Mouse (Mus musculus): ENCODE results near the gene Ranbp2. TPM values are rescaled to one million over a fixed set of nuclear protein-coding genes. Genes with fewer than 3 reads are reported as not detected.

Gene Ranbp2
- total and polyA plus RNA-seq, 3 experiments, result 3.2 to 53.5 (median 47.5) TPM

GRCm38 (mm10) chr10:58405949-58406305, 40.8 kb upstream of the Ranbp2 start:
- H3K4me3 ChIP-seq, result no peak overlapping the region
- 27% methylated on average over 2 of the region's 2 CpGs for WGBS
- peaks cover 73% of the 10 kb centered on the region for H3K36me3 ChIP-seq (ENCODE audit: control insufficient read depth, insufficient read depth, low read length)
- intact Hi-C loops (cut with DNase I), result loop anchor here (1.0 to 5.0 kb wide), 2 partner anchors 11 to 41 kb away; partner anchors contain the start of gene Ranbp2
- H3K27ac ChIP-seq, result peak overlapping the region; percentile 56
- DNase-seq, result peak; percentile 18 to 36
- no peaks in the 10 kb centered on the region for H3K27me3 ChIP-seq (ENCODE audit: control insufficient read depth, insufficient read depth, low read length)
- H3K79me2 ChIP-seq (replicated peaks; ENCODE audit: control insufficient read depth, insufficient read depth, low read length), result peaks cover 2% of the 10 kb centered on the region; the same call in 1 of the 2 replicates
- H3K9ac ChIP-seq (ENCODE audit: low read depth, low read length), result no peak overlapping the region
- peaks cover 16% of the 10 kb centered on the region for H3K4me1 ChIP-seq (ENCODE audit: control insufficient read depth, insufficient read depth, low read length)
- TF ChIP-seq CTCF (IDR thresholded peaks at IDR 0.05), result peak; percentile 58
- 0 out of 2 replicates have a peak, but pooled peaks have one; percentile 16 for TF ChIP-seq EP300 (IDR thresholded peaks at IDR 0.05; ENCODE audit: insufficient read depth, low read depth, low read length)
- no peak for TF ChIP-seq POLR2A (IDR thresholded peaks at IDR 0.05; ENCODE audit: insufficient read depth, low read depth, low read length)

- Histone ChIP-seq H3K9ac (ENCODE audit: low read depth, low read length) (no peak overlapping the region), H3K4me1 (ENCODE audit: control insufficient read depth, insufficient read depth, low read length) (peaks cover 4% of the 10 kb centered on the region), H3K79me2 (replicated peaks; ENCODE audit: control insufficient read depth, insufficient read depth, low read length) (no peaks in the 10 kb centered on the region), H3K4me3 (no peak overlapping the region), H3K27ac (no peak overlapping the region), H3K27me3 (ENCODE audit: control insufficient read depth, insufficient read depth, low read length) (no peaks in the 10 kb centered on the region), H3K36me3 (ENCODE audit: control insufficient read depth, insufficient read depth, low read length) (peaks cover 42% of the 10 kb centered on the region)
- WGBS, result 71% methylated on average over 4 of the region's 4 CpGs
- no peak for TF ChIP-seq CTCF (IDR thresholded peaks at IDR 0.05)
- no peak for TF ChIP-seq POLR2A (IDR thresholded peaks at IDR 0.05; ENCODE audit: insufficient read depth, low read depth, low read length)
- TF ChIP-seq EP300 (IDR thresholded peaks at IDR 0.05; ENCODE audit: insufficient read depth, low read depth, low read length), result no peak
- intact Hi-C loops (cut with DNase I), result no loop called here
- DNase-seq, result no peak
Measured at GRCm38 (mm10) chr10:58412331-58412730, 34.4 kb upstream of the Ranbp2 start.

GRCm38 (mm10) chr10:58412852-58413251, 33.9 kb upstream of the Ranbp2 start:
- peaks cover 42% of the 10 kb centered on the region for H3K36me3 ChIP-seq (ENCODE audit: control insufficient read depth, insufficient read depth, low read length)
- no peak overlapping the region for H3K4me3 ChIP-seq
- H3K27ac ChIP-seq, result no peak overlapping the region
- no peak for DNase-seq
- TF ChIP-seq POLR2A (IDR thresholded peaks at IDR 0.05; ENCODE audit: insufficient read depth, low read depth, low read length), result no peak
- no peak overlapping the region for H3K9ac ChIP-seq (ENCODE audit: low read depth, low read length)
- no peaks in the 10 kb centered on the region for H3K27me3 ChIP-seq (ENCODE audit: control insufficient read depth, insufficient read depth, low read length)
- H3K4me1 ChIP-seq (ENCODE audit: control insufficient read depth, insufficient read depth, low read length), result peaks cover 4% of the 10 kb centered on the region
- intact Hi-C loops (cut with DNase I), result no loop called here
- H3K79me2 ChIP-seq (replicated peaks; ENCODE audit: control insufficient read depth, insufficient read depth, low read length), result no peaks in the 10 kb centered on the region

GRCm38 (mm10) chr10:58416702-58417101, 30.0 kb upstream of the Ranbp2 start:
- no peak overlapping the region for H3K4me3 ChIP-seq
- 43% methylated on average over 3 of the region's 3 CpGs for WGBS
- H3K27ac ChIP-seq, result no peak overlapping the region
- H3K9ac ChIP-seq (ENCODE audit: low read depth, low read length), result no peak overlapping the region
- no peaks in the 10 kb centered on the region for H3K27me3 ChIP-seq (ENCODE audit: control insufficient read depth, insufficient read depth, low read length)
- H3K36me3 ChIP-seq (ENCODE audit: control insufficient read depth, insufficient read depth, low read length), result peaks cover 42% of the 10 kb centered on the region
- DNase-seq, result no peak
- intact Hi-C loops (cut with DNase I), result no loop called here
- no peaks in the 10 kb centered on the region for H3K79me2 ChIP-seq (replicated peaks; ENCODE audit: control insufficient read depth, insufficient read depth, low read length)
- peaks cover 7% of the 10 kb centered on the region for H3K4me1 ChIP-seq (ENCODE audit: control insufficient read depth, insufficient read depth, low read length)
- TF ChIP-seq CTCF (IDR thresholded peaks at IDR 0.05) (no peak), EP300 (IDR thresholded peaks at IDR 0.05; ENCODE audit: insufficient read depth, low read depth, low read length) (no peak), POLR2A (IDR thresholded peaks at IDR 0.05; ENCODE audit: insufficient read depth, low read depth, low read length) (no peak)

GRCm38 (mm10) chr10:58418290-58418971, 28.3 kb upstream of the Ranbp2 start:
- intact Hi-C loops (cut with DNase I), result no loop called here
- 74% methylated on average over 10 of the region's 10 CpGs for WGBS
- Histone ChIP-seq H3K27ac (no peak overlapping the region), H3K79me2 (replicated peaks; ENCODE audit: control insufficient read depth, insufficient read depth, low read length) (no peaks in the 10 kb centered on the region), H3K27me3 (ENCODE audit: control insufficient read depth, insufficient read depth, low read length) (no peaks in the 10 kb centered on the region), H3K4me1 (ENCODE audit: control insufficient read depth, insufficient read depth, low read length) (peaks cover 7% of the 10 kb centered on the region), H3K9ac (ENCODE audit: low read depth, low read length) (no peak overlapping the region), H3K36me3 (ENCODE audit: control insufficient read depth, insufficient read depth, low read length) (peaks cover 41% of the 10 kb centered on the region), H3K4me3 (no peak overlapping the region)
- TF ChIP-seq EP300 (IDR thresholded peaks at IDR 0.05; ENCODE audit: insufficient read depth, low read depth, low read length), result no peak
- TF ChIP-seq CTCF (IDR thresholded peaks at IDR 0.05), result no peak
- TF ChIP-seq POLR2A (IDR thresholded peaks at IDR 0.05; ENCODE audit: insufficient read depth, low read depth, low read length), result no peak
- DNase-seq, result no peak

GRCm38 (mm10) chr10:58427930-58428329, 18.8 kb upstream of the Ranbp2 start:
- Histone ChIP-seq H3K4me3 (no peak overlapping the region), H3K27me3 (ENCODE audit: control insufficient read depth, insufficient read depth, low read length) (no peaks in the 10 kb centered on the region), H3K4me1 (ENCODE audit: control insufficient read depth, insufficient read depth, low read length) (no peaks in the 10 kb centered on the region), H3K9ac (ENCODE audit: low read depth, low read length) (no peak overlapping the region), H3K36me3 (ENCODE audit: control insufficient read depth, insufficient read depth, low read length) (peaks cover 3% of the 10 kb centered on the region), H3K27ac (no peak overlapping the region), H3K79me2 (replicated peaks; ENCODE audit: control insufficient read depth, insufficient read depth, low read length) (no peaks in the 10 kb centered on the region)
- no peak for DNase-seq
- intact Hi-C loops (cut with DNase I), result no loop called here
- TF ChIP-seq EP300 (IDR thresholded peaks at IDR 0.05; ENCODE audit: insufficient read depth, low read depth, low read length) (no peak), CTCF (IDR thresholded peaks at IDR 0.05) (no peak), POLR2A (IDR thresholded peaks at IDR 0.05; ENCODE audit: insufficient read depth, low read depth, low read length) (no peak)
- 93% methylated on average over 2 of the region's 2 CpGs for WGBS

All from heart, adult 2 months (tissue).